In genomic region chr1:51944755-51945154, GRCm38 (mm10) we compare ENCODE assay signal across 8 mouse cellular contexts. TPM values are rescaled to one million over a fixed set of nuclear protein-coding genes. Genes with fewer than 3 reads are reported as not detected.
DNase-seq lines count a peak whose midpoint lies in the region; ATAC-seq and TF ChIP-seq lines count a peak whose summit lies in the region.

No protein-coding gene starts in this region.

- H3K4me2 ChIP-seq in liver, embryonic 12.5 days: no peak overlapping the region
- no peak overlapping the region for H3K4me2 ChIP-seq in liver, embryonic 14.5 days (ENCODE audit: low read depth)
- no peak overlapping the region for H3K4me2 ChIP-seq in neural tube, embryonic 14.5 days (ENCODE audit: low read depth, low read length)

- no peak for ATAC-seq in liver, embryonic 12.5 days
- ATAC-seq in Patski: no peak
- ATAC-seq in common myeloid progenitor, adult 5-6 weeks (replicated peaks; ENCODE audit: low read depth, poor library complexity, severe bottlenecking): peak; percentile 68
- ATAC-seq in liver, embryonic 14.5 days (ENCODE audit: insufficient read depth): no peak
- peak; percentile 54; the same call in 1 of the 2 replicates for ATAC-seq in neural tube, embryonic 14.5 days (ENCODE audit: low read depth)

- no peak overlapping the region for H3K9ac ChIP-seq in liver, adult 2 months (ENCODE audit: low read depth, low read length)
- no peak overlapping the region for H3K9ac ChIP-seq in liver, embryonic 12.5 days
- no peak overlapping the region for H3K9ac ChIP-seq in liver, embryonic 14.5 days (replicated peaks)
- H3K9ac ChIP-seq in neural tube, embryonic 14.5 days (replicated peaks; ENCODE audit: low read depth, low read length): no peak overlapping the region

- no peaks in the 10 kb centered on the region for H3K9me3 ChIP-seq in liver, embryonic 12.5 days (replicated peaks)
- H3K9me3 ChIP-seq in liver, embryonic 14.5 days (ENCODE audit: control insufficient read depth, low read length): no peaks in the 10 kb centered on the region
- H3K9me3 ChIP-seq in neural tube, embryonic 14.5 days (ENCODE audit: control insufficient read depth, low read length): no peaks in the 10 kb centered on the region

- H3K27me3 ChIP-seq in liver, adult 2 months (ENCODE audit: control insufficient read depth, insufficient read depth, low read length): no peaks in the 10 kb centered on the region
- no peaks in the 10 kb centered on the region for H3K27me3 ChIP-seq in liver, embryonic 12.5 days (replicated peaks)
- peaks cover 19% of the 10 kb centered on the region for H3K27me3 ChIP-seq in Patski
- no peaks in the 10 kb centered on the region for H3K27me3 ChIP-seq in liver, embryonic 14.5 days (ENCODE audit: control insufficient read depth, insufficient read depth, low read length)
- H3K27me3 ChIP-seq in neural tube, embryonic 14.5 days (ENCODE audit: control insufficient read depth, insufficient read depth, low read length): no peaks in the 10 kb centered on the region

- no peak for TF ChIP-seq POLR2A in liver, adult 2 months (IDR thresholded peaks at IDR 0.05; ENCODE audit: extremely low read depth, insufficient read depth, low read length)

- no peaks in the 10 kb centered on the region for H3K79me2 ChIP-seq in liver, adult 2 months (ENCODE audit: control insufficient read depth, insufficient read depth, low read length)

- H3K36me3 ChIP-seq in liver, adult 2 months (ENCODE audit: control insufficient read depth, insufficient read depth, low read length): no peaks in the 10 kb centered on the region
- no peaks in the 10 kb centered on the region for H3K36me3 ChIP-seq in liver, embryonic 12.5 days
- H3K36me3 ChIP-seq in liver, embryonic 14.5 days (replicated peaks; ENCODE audit: control insufficient read depth, insufficient read depth, low read depth): no peaks in the 10 kb centered on the region
- H3K36me3 ChIP-seq in neural tube, embryonic 14.5 days (ENCODE audit: control insufficient read depth, insufficient read depth, low read length): no peaks in the 10 kb centered on the region

- H3K4me3 ChIP-seq in liver, adult 2 months (ENCODE audit: insufficient read depth, low read depth, low read length): no peak overlapping the region
- H3K4me3 ChIP-seq in liver, embryonic 12.5 days: no peak overlapping the region
- no peak overlapping the region for H3K4me3 ChIP-seq in liver, embryonic 14.5 days (ENCODE audit: insufficient read depth in 1 of 2, low read depth in 2 of 2, low read length in 2 of 2)
- H3K4me3 ChIP-seq in neural tube, embryonic 14.5 days (ENCODE audit: low read depth, low read length): no peak overlapping the region

- peak; percentile 58 for DNase-seq in liver, adult 2 months (ENCODE audit: extremely low read depth, low read depth, low spot score)
- DNase-seq in Patski (ENCODE audit: low read depth, low spot score): peak; percentile 7
- peak; percentile 27 to 39 for DNase-seq in heart, postnatal 36 days
- no peak for DNase-seq in liver, embryonic 14.5 days (ENCODE audit: low read depth in 3 of 3, low spot score in 3 of 3)
- DNase-seq in T-cell, adult 2 months (ENCODE audit: low spot score): no peak

- CTCF ChIA-PET in Patski (lab: Charles Lee): interaction anchor here (0.8 to 3.1 kb wide), 5 partner anchors 27 to 297 kb away, joined by 3 to 12 read pairs (median 3); no protein-coding TSS in a partner anchor

- WGBS in liver, adult 2 months: 36% methylated on average over 5 of the region's 5 CpGs
- WGBS in liver, embryonic 12.5 days (ENCODE audit: insufficient replicate concordance): 47% methylated on average over 5 of the region's 5 CpGs
- 38% methylated on average over 5 of the region's 5 CpGs for WGBS in liver, embryonic 14.5 days (ENCODE audit: insufficient replicate concordance)
- 44% methylated on average over 5 of the region's 5 CpGs for WGBS in neural tube, embryonic 14.5 days

- in situ Hi-C loops in Patski (cut with MboI; ENCODE audit: low pct_unique_long_range_greater_than_20kb): loop anchor here (5.0 to 10.0 kb wide), 2 partner anchors 270 to 297 kb away; no protein-coding TSS in a partner anchor

- no peaks in the 10 kb centered on the region for H3K4me1 ChIP-seq in liver, adult 2 months (ENCODE audit: control insufficient read depth, insufficient read depth, low read length)
- no peaks in the 10 kb centered on the region for H3K4me1 ChIP-seq in liver, embryonic 12.5 days
- no peaks in the 10 kb centered on the region for H3K4me1 ChIP-seq in liver, embryonic 14.5 days (replicated peaks; ENCODE audit: control insufficient read depth in 2 of 2, insufficient read depth in 2 of 2, low read length in 1 of 2)
- no peaks in the 10 kb centered on the region for H3K4me1 ChIP-seq in neural tube, embryonic 14.5 days (ENCODE audit: control insufficient read depth, insufficient read depth, low read length)

- TF ChIP-seq CTCF in liver, adult 2 months (IDR thresholded peaks at IDR 0.05; ENCODE audit: low read depth, low read length): peak; percentile 48
- peak; percentile 67 for TF ChIP-seq CTCF in Patski (IDR thresholded peaks at IDR 0.05)
- peak; percentile 58 for TF ChIP-seq CTCF in liver, embryonic 14.5 days (IDR thresholded peaks at IDR 0.05; ENCODE audit: low read depth)

- H3K27ac ChIP-seq in liver, adult 2 months (replicated peaks; ENCODE audit: insufficient read depth, low read depth, low read length): no peak overlapping the region
- no peak overlapping the region for H3K27ac ChIP-seq in liver, embryonic 12.5 days
- H3K27ac ChIP-seq in liver, embryonic 14.5 days: no peak overlapping the region
- H3K27ac ChIP-seq in neural tube, embryonic 14.5 days (ENCODE audit: low read depth, low read length): no peak overlapping the region

- POLR2A ChIA-PET in Patski (lab: Charles Lee): no interaction called here

- intact Hi-C loops in heart, postnatal 36 days (cut with DNase I): loop anchor here (1.0 to 5.0 kb wide), 4 partner anchors 28 to 300 kb away; partner anchors contain the start of gene Myo1b

- TF ChIP-seq EP300 in liver, embryonic 14.5 days (IDR thresholded peaks at IDR 0.05; ENCODE audit: low read depth): no peak

RNA-seq across cellular contexts. Expression of gene Myo1b, which starts 28.9 kb away (rescaled TPM):
- 158 and 176 TPM in 2 replicates for total RNA-seq in liver, adult 2 months (2014; rRNA removed)
- polyA plus RNA-seq in liver, adult 2 months (2012; rRNA removed): 35.1 and 41.7 TPM in 2 replicates
- 12.0 and 13.2 TPM in 2 replicates for polyA plus RNA-seq in liver, embryonic 12.5 days (2016; fragmentation: Nextera tagmentation; extraction: Ambion mirVana)
- 26.2 TPM for polyA plus RNA-seq in Patski (2021)
- 0.87 and 0.92 TPM in 2 replicates for total RNA-seq in common myeloid progenitor, adult 5-6 weeks (2017)
- total RNA-seq in heart, postnatal 36 days (2021): 10 to 100 TPM; 25.3 to 30.9 TPM
- polyA plus RNA-seq in liver, embryonic 14.5 days (2012; rRNA removed): 3.1 and 3.8 TPM in 2 replicates
- polyA plus RNA-seq in liver, embryonic 14.5 days (2014; fragmentation: Nextera tagmentation; extraction: Ambion mirVana): 9.1 and 9.8 TPM in 2 replicates
- polyA plus RNA-seq in neural tube, embryonic 14.5 days (2014; fragmentation: Nextera tagmentation; extraction: Ambion mirVana): 74.8 and 82.6 TPM in 2 replicates

RNA-seq across cellular contexts. Expression of gene Stat4, which starts 42.2 kb away (rescaled TPM):
- 0.46 and 0.67 TPM in 2 replicates for total RNA-seq in liver, adult 2 months (2014; rRNA removed)
- 0.02 and 0.24 TPM in 2 replicates for polyA plus RNA-seq in liver, adult 2 months (2012; rRNA removed)
- polyA plus RNA-seq in liver, embryonic 12.5 days (2016; fragmentation: Nextera tagmentation; extraction: Ambion mirVana): 2.1 and 2.5 TPM in 2 replicates
- polyA plus RNA-seq in Patski (2021): not detected
- 26.1 and 39.4 TPM in 2 replicates for total RNA-seq in common myeloid progenitor, adult 5-6 weeks (2017)
- total RNA-seq in heart, postnatal 36 days (2021): under 1 TPM; 0.22 to 0.28 TPM
- polyA plus RNA-seq in liver, embryonic 14.5 days (2012; rRNA removed): 0.32 and 0.42 TPM in 2 replicates
- 1.5 and 1.8 TPM in 2 replicates for polyA plus RNA-seq in liver, embryonic 14.5 days (2014; fragmentation: Nextera tagmentation; extraction: Ambion mirVana)
- 0.24 and 0.28 TPM in 2 replicates for polyA plus RNA-seq in neural tube, embryonic 14.5 days (2014; fragmentation: Nextera tagmentation; extraction: Ambion mirVana)

Comparison
In these comparisons a context has a peak if more than half of its experiments do, and no peak if none do; other contexts are left out.
1. DNase-seq: peak in liver, adult 2 months (single experiment), Patski (single experiment) and heart, postnatal 36 days (2 of 2); none in liver, embryonic 14.5 days (0 of 3) and T-cell, adult 2 months (single experiment).
2. ATAC-seq: peak in common myeloid progenitor, adult 5-6 weeks (single experiment) and neural tube, embryonic 14.5 days (single experiment); none in liver, embryonic 12.5 days (single experiment), Patski (single experiment) and liver, embryonic 14.5 days (single experiment).
3. Peak in every context shown above with its lines, with median percentiles within 50 percentile points of each other: CTCF ChIP-seq.